Mouse (Mus musculus) adrenal gland, adult 8-10 months (tissue): Measurements from ENCODE around the gene Slc17a5. TPM values are rescaled to one million over a fixed set of nuclear protein-coding genes. Genes with fewer than 3 reads are reported as not detected.

Experiments used
- DNase-seq: peaks from one replicate; pipeline ENCODE4 v3.0.0; 2022
- total RNA-seq, 4 experiments: library from RNA; stranded (reverse); gene quantifications; 2 replicates each; pipeline ENCODE4 v1.2.4; 2022

Gene Slc17a5
- 10 to 100 TPM; 11.1 to 13.3 (median 12.8) TPM for total RNA-seq

DNA sequence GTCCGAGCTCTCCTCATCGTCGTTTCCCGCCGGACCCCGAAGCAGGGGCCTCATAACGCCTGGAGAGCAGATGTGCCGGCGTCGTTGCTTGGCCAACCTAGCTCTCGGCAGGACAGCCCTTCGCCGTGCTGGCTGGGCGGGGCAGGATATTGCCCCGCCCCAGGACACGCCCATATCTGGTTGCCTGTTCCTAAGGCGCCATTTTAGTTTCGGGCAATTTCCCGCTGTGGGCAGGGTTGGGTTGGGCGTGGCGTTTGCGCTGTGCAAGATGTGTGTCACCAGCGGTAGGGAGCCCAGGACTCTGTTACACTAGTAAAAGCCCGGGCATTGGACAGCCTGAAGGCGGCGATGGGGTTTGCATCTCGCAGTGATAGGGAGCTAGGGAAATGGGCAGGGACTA is at the start of gene Slc17a5:
Gene Slc17a5, minus strand, starts transcription at position 128 of the 400 bp plus-strand sequence.
- DNase-seq = peak; percentile 91

DNA sequence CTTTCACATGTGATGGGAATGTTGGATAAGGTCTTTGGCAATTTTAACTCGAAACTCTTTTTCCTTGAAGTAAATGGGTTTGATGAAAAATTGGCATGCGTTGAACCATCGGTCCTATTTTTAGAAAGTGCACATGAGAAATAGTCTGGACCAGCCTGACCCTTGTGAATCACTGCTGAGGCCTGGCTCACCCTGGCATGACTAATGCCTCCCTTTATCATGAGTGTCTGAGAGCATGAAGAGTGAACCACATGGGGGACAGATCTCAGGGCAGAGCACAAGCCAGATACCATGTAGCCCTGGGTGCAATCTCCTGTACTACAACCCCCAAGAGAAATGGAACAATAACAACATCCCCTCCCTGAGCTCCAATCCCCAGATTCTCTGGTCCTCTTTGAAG is 46.1 kb upstream of the Slc17a5 start:
- DNase-seq = peak; percentile 47

DNA sequence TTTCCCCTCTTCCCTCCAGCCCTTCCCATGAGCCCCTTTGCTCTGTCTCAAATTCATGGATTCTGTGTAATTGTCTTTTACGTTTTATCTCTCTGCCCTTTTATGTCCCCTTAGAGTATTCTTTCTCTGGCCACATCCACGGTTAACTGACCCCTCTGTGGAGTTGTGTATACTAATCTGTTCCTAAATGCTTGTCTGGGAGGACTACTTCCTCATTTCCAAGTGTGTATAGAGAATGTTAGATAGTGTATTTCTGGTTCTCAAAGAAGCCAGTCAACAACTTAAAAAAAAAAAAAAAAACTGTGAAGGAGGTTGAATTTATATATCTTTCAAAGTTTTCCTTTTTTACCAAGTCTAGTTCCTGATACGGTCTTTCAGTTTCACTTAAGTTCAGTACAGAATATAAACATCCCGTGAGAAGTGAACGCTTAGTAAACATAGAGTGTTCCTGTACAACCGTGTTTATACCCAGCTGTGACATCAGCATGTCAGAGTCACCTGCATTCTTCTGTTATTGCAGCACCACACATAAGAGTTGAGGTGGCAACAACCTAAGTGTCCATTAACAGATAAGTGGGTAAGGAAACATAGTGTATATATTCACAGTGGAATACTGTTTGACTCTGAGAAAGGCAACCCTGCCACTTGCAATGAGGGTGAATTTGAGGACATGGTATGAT is 44.1 kb upstream of the Slc17a5 start:
- no peak for DNase-seq

DNA sequence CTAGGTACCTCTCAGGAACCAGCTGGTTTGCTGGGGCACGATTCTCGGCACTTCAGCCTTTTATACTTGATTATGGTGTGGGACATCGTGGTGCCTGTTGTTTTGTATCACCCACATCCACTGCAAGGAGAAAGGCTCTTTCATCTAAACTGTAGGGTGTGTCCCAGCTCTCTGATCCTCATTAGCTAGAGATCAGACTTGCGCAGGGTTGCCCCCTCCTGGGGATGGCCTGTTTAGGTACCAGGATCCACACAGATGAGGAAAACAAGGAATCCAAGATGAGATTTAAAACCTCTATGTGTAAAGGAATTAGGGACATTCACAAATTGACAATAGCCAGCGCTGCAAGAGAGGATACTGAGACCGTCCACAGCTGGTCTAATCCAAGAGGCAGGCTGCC is 42.1 kb upstream of the Slc17a5 start:
- DNase-seq = no peak

DNA sequence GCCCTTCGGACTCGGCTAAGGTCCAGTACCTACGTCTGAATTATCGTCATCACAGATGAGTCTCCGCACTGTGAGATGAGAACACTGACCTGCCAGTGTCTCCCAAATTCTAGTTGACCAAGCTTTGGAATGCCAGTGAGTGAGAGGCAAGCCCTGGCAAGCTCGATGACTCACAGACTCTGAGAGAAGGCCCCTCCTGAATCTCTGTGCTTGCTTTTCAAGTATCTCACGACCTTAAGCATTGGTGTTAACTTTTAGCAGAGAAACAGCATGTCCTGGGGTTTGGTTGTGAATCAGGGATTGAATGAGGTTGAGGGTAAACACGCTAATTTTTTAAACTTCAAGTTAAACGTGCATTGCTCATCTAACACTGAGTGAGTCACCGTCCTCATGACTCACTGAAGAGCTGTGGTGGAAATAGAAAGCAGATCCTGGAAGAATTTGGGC is 35.5 kb upstream of the Slc17a5 start:
- peak; percentile 12 for DNase-seq

DNA sequence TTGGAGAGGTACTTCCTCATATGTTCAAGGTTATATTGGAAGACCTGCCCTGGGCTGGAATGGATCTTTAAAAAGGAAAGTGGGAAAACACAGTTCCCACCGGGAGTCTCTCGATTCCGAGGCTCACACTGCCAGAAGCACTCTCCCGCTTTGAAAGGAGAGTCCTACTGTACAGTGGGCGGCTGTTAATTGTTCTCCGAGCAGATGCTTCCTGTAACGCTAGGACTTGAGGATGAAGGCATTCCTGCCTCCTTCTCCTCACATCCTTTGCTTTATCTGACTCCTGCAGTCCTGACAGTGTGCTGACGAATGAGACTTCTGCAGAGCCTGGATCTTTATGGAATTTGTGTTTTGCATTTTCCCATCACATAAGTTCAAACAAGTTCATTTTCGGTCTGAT is 31.4 kb upstream of the Slc17a5 start:
- DNase-seq = no peak

DNA sequence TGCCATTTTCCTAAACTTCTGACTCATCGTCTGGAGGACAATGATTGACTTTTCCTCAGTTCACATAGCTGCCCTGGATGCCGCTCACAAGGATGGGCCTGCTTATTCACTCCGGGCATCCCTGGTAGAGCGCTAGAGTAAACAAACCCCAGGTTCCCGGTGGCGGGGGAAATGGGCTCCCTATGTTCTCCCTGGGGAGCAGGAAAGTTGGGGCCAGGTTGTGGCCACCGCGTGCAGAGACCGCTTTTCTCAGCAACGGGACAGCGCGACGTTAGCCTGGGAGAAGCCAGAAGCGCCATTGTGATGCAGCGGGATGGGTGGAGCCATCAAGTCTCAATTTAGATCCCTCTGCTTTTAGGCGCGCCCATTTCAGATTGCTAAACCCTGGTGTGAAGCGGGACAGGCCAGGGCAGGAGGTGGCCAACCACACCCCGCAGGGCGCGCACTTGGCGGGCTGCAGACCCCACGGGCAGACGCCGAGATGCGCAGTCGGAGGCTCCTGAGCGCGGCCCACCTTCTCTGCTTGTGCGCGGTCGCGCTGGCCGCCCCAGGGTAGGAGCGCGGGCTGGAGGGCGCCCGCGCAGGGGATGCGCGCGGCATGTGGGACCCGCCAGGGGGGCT is 27.7 kb upstream of the Slc17a5 start, which contains the start of gene Cd109:
Gene Cd109, plus strand, starts transcription at position 146 of the 621 bp plus-strand sequence.
- no peak for DNase-seq

DNA sequence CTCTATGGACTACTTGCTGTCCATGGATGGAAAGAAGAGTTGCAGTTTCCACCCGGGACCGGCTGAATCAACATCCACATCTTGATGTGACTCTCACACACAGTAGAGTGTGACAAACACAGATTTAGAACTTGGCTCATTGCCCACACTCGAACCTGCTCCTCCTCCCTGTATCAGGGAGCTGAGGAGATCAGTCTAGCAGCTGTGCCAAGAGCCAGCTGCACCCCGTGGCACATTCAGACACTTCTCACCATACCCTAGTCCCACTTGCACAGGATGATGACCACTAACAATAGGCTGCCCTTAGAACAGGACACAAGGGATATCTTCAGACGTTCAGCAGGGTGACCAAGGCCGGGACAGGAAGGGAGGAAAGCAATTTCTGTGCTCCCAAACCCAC is 26.4 kb upstream of the Slc17a5 start:
- DNase-seq = no peak

DNA sequence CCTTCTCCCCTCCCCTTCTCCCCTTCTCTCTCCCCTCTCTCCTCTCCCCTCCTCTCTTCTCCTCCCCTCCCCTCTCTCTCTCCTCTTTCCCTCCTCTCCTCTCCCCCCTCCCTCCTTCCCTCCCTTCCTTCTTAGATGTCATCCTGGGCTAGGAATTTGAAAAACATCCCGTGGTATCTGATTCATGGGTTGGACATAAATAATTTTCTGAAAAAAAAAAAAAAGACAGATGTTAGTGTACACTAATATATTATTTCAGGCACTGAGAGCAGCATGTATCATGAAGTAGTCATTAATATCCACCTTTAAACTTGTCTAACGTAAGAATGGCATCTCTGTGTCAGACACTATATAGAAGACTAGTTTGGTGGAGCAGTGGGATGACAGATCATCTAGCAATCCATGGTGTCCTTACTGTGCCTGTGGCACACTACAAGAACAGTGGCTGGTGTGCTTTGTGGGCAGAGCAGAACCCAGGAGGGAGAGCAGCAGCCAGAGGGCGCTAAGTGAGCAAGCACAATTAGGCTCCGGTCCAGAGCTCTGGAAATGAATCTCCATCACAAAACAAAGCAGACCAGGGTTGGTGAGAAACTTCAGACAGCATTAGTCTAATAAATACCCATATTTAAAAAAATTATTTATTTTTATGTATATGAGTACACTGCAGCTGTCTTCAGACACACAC is 13.3 kb upstream of the Slc17a5 start:
- DNase-seq = no peak

DNA sequence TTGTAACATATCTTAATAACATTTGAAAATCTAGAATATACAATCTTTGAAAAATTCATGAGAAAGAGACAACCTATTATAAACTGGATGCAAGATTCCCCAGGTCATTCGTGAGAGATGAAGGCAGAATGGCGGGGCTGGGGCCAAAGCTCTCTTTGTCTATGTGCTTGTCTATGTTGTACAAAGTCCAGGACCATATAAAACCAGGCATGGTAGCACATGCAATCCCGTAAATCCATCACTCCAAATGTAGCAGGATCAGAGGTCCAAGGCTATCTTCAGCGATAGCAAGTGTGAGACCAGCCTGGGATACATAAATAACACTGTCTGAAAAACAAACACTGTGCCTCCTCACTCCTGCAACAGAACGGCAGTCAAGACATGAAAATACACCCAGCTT is 12.1 kb upstream of the Slc17a5 start:
- DNase-seq = no peak

DNA sequence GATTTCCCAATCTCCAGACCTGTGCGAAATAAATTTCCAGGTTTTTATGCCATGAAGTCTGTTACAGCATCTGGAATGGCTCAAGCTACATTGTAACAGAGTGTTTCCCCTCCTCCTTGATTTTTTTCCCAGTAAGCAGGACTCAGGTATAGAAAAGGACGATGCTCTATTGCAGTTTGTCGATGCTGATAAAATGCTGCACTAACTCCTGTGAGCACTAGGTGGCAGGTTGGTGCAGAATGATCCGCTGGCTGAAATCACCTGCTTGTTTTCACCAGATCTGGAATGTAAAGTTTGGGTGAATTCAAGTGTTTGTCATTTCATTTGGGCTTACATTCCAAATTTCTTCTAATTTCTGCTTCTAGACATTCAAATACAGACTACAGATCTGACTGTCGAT is 9.0 kb upstream of the Slc17a5 start:
- DNase-seq = no peak

DNA sequence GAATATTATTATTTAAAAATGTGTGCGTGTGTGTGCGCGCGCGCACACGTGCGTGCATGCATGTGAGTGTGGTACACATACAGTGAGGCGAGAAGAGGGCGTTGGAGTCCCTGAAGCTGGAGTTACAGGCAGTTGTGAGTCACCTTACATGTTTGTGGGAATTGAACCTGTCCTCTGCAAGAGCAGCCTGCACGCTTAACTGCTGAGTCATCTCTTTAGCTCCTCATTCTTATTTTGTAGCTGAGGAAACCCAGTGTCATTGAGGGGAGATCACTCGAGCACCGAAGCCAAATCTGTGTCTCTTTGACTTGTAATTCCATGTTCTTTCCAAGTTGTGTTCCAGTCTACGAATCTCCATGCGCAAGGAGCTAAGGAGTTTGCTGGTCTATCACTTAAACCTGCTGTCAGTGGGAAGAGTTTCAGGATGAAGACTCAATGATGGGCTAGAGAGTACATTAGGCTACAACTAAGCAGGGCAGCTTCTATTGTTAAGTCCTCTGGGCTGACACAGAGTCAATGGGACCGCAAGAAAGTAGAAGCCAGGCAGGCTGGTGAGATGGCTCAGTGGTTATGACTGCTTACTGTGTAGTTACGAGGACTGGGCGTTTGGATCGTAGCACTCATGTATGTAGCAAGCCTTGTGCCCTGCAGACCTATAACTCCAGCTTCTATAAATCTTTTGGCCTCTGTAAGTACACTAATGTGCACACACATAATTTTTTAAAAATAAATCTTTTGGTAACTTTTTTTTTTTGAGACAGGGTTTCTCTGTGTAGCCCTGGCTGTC is 8.1 kb upstream of the Slc17a5 start:
- DNase-seq = no peak

DNA sequence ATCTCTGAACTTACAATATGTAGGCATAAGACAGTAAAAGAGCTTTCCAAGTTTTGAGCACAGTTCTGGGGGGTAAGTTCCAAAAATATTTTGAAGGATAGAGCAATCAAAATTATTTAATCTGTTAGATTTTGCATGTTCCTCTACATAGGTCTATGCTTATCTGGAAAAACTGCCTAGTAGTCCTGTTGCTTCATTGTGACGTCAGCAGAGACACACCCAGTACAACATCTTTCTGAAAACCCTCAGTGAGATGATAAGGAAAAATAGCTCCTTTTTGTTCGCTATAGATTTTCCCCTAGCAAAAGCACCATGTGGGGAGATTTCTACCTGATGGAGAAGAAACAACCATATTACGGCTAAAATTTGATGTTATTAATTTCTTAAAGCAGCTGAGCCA is 7.4 kb upstream of the Slc17a5 start:
- no peak for DNase-seq

DNA sequence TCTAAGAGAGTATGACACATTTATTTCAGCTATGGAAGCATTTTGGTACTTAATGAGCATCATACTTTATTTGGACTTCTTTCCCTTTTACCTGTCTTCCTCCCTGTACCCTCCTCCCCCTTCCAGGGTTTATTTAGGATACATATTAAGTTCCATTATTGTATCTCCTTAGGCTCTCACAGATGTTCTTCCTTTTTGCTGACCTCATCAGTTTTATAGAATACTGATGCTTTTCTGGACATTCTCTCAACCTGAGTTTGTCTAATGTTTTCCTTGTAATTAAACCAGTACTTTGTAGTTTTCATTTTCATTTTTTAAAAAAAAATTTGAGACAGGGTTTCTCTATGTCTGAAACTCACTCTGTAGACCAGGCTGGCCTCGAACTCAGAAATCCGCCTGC is 2.6 kb upstream of the Slc17a5 start:
- DNase-seq = no peak

DNA sequence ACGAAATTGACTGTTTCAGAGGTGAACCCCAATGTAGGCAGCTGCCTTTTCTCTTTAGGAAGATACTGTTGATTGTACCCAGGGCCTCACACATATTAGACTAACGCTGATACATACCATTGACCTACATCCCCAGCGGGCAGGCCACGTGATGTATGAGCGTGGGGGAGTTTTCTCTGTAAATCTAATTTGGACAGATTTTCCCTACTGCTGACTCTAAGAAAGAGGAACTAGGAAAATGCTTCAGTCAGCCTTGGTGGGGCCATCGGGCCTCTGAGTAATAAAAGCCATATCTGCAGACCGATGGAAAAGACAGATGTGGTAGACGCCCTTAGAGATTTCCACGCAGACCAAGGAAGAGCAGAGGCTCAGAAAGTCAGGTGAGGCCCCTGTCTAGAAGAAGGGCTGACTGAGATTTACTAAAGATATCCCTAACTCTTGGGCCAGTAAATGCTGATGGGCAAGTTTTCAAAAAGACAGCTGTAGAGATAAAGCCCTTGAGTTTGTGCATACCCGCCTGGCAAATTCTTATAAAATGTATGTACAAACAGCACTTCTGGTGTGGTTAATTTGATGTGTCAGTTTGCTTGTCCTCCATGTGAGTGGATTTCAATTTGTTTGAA is 681 bp upstream of the Slc17a5 start:
- peak; percentile 20 for DNase-seq

DNA sequence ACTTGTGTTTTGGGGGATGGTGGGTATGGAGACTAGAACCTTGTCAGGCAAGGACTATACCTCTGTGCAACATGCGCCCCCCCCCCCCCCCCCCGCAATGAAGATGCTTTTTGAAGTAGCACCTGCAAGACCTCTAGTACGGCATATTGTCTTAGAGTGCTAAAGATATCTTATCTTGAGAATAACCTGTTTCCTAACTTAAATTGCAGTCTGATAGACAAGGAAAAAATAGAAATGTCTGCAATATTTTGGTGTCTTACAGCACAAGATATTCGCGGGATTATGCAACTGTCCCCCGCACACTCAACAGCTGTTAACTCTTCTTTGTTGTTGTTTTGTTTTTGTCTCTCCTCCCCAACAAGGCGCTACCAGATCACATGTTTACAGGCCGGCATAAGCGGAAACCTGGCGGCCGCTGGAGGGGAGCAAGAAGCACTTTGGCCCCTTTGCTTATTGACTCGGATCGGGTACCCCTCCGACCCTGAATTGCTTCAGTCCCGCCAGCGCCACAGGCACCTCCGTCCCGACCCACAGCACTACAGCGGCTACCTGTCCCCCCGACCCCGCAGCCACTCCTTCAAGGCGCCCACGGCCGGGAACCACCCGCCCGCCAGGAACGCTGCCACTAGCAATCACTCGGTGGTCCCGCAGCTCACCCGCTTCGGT is 490 bp downstream of the Slc17a5 start:
- peak; percentile 20 for DNase-seq

DNA sequence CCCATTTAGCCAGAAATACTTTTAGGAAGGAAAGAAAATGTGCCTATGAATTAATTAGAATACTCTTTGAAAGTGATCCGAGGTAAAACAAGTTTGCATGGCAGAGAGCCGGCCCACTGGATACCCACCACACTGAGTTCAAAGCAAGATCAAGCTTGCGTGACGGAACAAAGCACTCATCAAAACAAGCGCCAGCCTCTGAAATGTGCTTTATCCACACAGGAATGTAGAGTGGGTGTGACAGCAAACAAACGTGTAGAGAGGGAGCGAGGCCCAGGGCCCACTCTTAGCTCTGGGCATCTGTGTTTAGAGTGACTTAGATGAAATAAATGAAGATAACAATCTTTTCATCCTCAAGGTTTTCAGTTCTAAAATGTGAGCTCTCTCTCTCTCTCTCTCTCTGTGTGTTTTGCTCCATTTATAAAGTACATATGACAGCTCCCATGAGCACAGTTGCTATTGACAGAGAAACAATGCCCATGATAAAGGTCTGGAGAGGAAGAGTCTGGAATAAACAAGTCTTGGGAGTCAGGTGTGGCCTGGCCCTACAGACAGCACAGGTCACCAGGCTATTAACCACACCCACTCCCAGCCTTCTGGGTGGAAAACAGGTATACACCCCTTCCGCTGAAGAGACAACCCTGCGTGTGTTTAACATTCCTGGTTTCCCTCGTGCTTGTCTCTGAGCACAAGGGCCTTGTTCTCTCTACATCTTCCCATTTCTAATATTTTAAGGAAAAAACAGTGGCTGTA is 8.0 kb downstream of the Slc17a5 start:
- no peak for DNase-seq

DNA sequence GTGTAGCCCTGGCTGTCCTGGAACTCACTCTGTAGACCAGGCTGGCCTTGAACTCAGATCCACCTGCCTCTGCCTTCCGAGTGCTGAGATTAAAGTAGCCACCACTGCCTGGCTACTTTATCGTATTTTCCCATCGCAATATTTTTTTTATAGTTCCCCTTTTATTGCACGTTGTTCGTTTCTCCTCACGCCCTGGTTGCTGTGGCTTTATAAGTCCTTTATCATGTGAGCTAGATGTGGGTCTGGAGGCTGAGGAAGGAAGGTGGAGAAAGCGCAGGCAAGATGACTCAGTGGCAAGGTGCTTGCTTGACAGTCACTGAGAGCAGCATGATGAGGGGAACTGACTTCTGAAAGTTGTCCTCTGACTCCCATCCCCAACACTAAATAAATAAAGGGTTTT is 9.0 kb downstream of the Slc17a5 start:
- DNase-seq = no peak

DNA sequence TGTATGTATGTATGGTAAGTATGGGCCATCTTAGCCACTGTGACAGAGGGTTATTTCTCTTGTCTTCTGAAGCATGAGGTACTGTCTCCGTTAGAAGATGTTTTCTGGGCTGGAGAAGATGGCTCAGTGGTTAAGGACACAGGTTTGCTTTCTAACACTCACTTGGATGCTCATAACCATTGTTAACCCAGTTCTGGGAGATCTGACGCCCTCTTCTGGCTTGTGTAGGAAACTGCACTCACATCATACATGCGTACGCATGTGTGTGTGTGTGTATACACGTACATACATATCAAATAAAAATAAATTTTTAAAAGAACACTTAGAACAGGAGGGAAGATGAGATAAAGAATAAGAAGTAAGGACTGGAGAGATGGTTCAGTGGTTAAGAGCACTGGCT is 11.4 kb downstream of the Slc17a5 start:
- no peak for DNase-seq

DNA sequence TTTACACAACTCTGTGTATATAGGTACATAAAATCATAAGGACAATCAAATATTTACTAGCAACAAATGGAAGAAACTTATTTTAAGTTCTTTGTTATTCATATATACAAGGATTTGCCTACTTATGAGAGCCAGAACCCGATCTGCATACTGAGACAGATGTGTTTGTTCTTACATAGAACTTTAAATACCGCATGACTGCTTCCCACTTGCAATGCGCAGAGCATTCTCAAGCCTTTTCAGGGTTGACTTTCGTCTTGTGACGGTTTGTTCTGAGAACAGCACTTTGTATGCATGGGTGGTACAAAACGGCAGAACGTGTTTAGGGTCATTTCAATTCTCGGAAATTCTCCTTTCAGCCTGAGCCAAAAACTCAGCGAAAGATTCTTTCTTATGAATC is 17.9 kb downstream of the Slc17a5 start:
- DNase-seq = no peak

DNA sequence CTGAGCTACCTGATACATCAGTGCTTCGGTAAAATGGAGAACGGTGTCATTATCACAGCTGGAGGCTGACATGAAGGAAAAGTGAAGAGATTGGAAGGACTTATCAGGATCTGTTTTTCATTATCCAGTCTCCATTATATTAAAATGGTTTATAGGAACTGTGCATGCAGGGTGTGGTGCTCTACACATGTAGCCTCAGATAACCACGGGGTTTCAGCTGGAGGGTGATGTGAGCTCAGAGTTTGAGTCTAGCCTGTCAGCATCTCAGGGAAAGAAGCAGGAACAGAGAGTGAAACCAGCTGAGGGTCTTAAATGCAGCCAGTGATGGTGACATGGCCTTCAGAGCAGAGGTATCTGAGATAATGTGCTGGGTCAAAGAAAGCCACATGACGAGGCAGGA is 28.4 kb downstream of the Slc17a5 start:
- DNase-seq = no peak
